Mouse (Mus musculus): ENCODE measurements around the gene Arsg.
A peak's percentile ranks its signal among the peaks of the same experiment; 100 is the strongest.

Arsg gene

GRCm38 (mm10) chr11:109544432-109544831, 71.3 kb downstream of the Arsg start:
- no peak for DNase-seq (ENCODE audit: low read depth, low spot score)

DNA sequence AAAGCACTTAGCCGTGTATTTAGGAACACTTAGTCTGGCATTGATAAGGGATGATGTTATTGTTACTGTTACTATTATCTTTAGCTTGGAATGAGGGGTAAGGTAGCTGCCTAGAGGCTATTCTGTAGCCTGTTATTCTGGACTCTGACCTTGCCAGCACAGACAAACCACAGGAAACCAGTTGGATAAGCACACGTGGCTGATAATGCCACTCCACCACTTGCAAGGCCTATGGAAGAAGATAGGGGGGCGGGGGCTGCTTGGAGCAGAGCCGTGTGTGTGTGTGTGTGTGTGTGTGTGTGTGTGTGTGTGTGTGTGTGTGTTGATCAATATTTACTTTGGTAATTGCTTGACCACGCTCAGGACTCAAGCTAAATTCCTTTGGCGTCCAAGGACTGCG, 72.1 kb downstream of the Arsg start:
- no peak for DNase-seq (ENCODE audit: low read depth, low spot score)

GRCm38 (mm10) chr11:109545700-109546143, 72.5 kb downstream of the Arsg start:
- peak; percentile 88 for DNase-seq (ENCODE audit: low read depth, low spot score)

DNA sequence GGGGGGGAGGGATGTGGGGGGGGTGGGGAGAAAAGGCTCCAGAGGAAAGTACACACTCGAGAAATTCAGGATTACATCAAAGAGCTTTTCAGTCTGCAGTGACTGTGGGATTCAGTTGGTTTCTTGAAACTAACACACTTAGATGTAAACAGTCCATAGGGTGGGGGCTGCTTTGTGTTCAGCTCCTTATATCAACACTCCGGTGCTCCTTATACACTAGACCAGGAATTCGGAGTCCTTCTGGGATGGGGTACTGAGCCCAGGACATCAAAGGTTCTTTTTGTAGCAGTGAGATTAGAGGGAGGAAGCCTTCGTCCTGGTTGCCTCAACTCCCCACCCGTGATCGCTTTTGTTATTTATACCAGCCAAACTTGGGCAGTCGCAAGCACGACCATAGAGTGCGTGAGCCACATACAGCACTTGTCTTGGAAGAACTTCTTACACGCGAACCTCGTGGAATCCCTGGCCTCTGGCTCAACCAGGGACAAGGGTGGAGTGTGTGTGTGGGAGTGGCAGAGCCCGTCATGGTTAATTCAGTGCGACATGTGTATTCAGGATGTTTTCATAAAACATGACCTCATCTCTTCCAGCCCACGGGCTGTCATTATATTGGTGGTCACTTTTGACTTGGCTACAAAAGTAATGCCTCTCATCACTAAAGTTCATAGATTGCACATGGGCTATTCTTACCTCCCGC, 73.3 kb downstream of the Arsg start:
- DNase-seq (ENCODE audit: low read depth, low spot score), result no peak

DNA sequence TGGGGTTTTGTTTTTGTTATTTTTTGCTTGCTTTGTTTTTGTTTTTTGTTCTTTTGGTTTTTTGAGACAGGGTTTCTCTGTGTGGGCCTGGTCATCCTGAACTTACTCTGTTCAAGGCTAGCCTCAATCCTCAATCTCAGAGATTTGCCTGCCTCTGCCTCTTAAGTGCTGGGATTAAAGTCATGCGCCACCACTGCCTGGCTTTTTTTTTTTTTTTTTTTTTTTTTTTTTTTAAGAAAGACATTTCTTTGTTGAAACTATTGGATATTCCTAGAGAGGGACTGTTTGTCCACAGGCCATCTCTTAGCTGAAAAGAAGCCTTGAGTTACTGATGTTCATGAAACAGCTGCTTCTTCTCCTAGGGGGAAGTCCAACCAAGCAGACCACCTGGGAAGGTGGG, 74.5 kb downstream of the Arsg start:
- no peak for DNase-seq (ENCODE audit: low read depth, low spot score)

DNA sequence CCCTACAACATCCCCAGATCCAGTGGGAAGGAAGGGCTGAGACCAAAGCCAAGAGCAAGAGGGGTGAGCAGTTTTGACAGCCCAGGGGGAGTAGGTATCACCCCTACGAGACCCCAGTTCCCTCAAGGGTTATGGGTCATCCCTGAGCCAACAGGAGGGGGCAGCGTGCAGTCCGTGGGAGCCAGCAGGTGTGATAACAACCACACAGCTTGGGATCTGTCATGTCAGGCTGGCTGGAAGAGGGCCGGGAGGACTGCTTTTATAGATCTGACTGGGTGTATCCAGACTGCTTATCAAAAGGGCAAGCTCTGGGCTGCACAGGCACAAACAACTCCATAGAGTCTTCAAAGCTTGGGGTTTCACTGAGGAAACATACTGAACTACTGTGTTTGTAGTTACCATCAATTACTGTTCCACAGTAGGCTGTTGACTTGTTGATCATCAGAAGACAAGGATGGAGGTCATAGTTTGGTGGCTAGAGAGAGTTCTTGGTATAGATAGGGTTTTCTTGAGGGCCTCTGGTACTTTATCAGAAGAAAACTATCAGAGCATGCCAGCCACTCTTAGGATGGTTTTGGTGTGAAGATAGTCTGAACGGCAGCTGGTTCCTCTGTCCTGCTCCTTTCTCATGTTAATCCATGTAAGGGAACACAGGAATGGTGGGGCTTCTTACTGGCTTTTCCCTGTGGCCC, 76.6 kb downstream of the Arsg start:
- DNase-seq (ENCODE audit: low read depth, low spot score), result no peak

GRCm38 (mm10) chr11:109553921-109554320, 80.7 kb downstream of the Arsg start:
- DNase-seq (ENCODE audit: low read depth, low spot score), result no peak

DNA sequence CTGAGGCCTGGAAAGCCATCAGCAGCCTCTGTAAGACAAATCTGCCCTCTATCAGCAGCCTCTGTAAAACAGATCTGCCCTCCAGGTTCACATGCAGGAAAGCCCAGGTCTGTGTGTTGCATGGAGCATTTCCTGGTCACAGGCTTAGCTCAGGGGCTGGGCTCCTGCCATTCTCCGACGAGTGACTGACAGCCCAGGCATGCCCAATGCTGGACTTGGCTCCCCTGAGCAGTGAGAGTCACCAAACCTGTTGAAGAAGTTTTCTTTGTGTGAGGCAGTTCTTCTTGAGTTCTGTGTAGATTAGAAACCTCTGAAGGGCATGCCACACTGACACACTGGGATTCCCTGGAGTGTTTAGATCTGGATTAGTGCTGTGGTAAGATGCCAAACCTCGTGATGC, 81.3 kb downstream of the Arsg start:
- DNase-seq (ENCODE audit: low read depth, low spot score), result no peak

DNA sequence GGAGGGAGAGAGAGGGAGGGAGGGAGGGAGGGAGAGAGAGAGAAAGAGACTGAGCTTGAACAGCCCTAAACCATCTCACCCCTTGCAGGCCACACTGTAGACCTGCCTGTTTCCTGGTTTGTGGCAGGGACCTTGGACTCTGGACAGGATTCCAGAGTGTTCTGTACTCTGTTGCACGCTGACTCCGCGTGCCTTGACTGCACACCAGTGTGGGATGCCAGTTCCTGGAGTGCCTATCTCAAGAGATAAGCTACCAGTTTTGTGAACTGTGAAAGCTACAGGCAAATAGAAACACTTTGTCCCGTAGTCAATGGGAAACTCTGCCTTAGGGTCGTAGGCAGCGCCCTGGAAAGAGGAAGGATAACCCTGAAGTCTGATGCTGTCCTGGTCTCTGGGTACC, 83.0 kb downstream of the Arsg start:
- DNase-seq (ENCODE audit: low read depth, low spot score), result no peak

DNA sequence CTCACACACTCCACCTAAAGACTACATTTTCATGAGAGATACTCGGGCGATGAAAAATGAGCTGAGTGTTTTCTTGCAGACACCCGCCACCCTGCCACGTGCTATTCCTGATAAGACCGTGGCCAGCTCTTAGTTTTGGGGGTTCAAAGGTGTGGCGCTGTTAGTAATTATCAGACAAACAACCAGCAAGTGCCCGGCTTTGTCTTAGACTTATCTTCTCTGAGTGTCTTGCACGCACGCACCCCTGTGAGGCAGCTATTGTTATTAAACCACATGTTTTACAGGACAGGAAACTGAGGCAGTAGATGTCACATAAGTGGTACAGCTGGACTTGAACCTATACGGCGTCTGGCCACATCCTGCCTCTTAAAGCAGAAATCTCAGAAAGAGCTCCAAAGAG, 84.2 kb downstream of the Arsg start:
- no peak for DNase-seq (ENCODE audit: low read depth, low spot score)

DNA sequence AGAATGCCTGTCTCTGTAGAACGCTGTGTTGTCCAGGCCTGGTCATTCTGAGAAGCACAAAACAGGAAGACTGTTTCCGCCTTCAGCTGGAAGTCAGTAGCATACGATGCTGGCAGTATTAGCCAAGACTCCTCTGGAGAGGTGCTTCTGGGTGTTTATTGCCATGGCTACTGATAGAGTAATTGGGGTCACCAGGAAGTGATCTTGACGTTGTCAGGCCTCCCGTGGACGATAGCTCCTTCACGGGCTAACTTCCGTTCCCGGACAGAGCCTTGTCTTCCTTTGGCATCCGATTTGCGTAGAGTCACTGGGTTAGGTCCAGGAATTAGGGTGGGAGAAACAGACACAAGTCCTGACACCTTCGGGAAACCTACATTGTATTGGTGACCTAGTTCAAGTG, 86.1 kb downstream of the Arsg start:
- no peak for DNase-seq (ENCODE audit: low read depth, low spot score)

DNA sequence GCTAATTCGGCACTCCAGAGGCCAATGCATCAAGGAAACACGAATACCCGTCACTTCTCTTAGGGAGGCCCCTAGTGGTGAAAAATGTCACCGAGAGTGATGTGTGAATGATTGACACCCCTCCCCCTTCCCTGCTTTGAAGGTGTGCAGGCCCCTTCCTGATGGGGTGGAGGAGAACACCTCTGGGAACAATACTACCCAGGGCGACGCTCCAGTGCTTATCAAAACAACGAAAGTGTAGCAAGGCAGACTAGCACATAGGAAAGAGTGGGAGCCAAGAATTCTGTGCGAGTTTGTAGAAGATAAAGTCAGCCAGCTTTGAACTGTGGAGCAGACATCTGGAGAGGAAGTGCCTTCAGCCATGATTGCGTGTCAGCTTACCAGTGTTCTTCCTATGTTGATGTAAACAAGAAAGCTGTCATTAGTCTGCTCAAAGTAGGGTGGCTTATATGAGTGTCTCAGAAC, 87.7 kb downstream of the Arsg start:
- peak; percentile 85 for DNase-seq (ENCODE audit: low read depth, low spot score)

DNA sequence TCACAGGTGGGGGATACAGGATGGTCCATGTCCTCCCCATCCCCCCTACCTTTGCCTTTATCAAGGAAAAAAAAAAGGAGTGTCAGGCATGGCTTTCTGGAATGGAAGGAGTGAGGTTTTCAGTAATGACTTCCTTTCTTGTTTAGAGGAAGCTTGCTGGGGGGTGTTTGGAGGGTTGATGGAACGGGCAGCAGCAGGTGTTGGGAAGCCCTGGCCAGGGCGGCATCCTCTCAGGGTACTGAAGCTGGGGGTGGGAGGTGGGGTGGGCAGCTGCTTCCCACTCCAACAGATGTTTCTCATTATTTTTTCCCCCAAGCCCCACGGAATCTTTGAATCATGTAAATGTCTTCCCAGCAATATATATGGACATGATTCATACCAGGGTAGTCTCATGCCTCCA, 88.3 kb downstream of the Arsg start:
- DNase-seq (ENCODE audit: low read depth, low spot score), result no peak

DNA sequence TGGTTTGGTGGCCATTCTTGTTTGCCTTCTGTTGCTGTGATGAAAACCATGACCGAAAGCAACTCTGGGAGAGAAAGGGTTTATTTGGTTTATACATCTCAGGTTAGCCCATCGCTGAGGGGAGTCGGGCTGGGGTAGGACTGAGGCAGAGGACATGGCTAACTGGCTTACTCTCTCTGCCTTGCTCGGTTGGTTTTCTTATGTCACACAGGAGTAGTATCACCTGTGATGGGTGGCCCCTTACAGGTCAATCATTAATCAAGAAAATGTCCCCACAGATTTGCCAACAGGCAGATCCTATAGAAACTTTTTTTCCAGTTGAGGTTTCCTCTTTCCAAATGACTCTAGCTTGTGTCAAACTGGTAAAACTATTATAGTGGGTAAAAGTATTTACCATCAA, 90.5 kb downstream of the Arsg start:
- no peak for DNase-seq (ENCODE audit: low read depth, low spot score)

- DNase-seq (ENCODE audit: low read depth, low spot score), result no peak
Observed at GRCm38 (mm10) chr11:109564466-109565214, 91.5 kb downstream of the Arsg start.

- DNase-seq (ENCODE audit: low read depth, low spot score), result no peak
Observed at GRCm38 (mm10) chr11:109569007-109569618, 95.9 kb downstream of the Arsg start.

DNA sequence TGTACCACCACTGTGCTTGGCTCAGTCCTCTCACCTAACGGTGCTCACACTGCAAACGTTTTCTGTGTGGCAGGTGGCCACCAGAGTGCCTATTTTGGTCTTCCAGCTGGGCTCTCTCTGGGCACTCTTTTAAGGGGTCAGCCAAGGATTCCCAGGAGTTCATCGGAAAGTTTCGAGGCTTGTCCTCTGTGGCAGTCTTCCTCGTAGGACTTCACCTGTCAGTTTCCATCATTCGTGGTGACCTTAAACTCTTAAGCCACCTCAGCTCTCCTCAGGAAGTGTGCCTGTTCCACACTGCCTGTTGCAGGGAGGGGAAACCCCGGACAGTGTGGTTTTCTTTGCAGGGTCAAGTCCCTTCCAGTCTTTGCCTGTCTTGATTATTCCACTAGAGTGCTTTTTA, 96.6 kb downstream of the Arsg start:
- DNase-seq (ENCODE audit: low read depth, low spot score), result no peak

DNA sequence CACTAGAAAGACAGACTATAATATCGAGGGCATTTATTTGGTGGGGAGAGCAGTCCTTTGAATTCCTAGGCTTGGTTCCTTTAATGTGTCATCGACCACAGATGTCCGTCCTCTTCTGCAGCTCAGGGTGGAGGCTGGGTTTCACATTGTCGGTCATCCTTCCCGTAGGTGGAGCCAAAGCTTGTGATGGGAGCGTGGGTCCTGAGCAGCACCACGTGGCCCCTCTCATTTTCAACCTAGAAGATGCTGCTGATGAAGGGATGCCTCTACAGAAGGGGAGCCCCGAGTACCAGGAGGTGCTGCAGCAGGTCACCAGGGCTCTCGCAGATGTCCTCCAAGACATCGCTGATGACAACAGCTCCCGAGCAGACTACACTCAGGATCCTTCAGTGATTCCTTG, 98.9 kb downstream of the Arsg start:
- DNase-seq (ENCODE audit: low read depth, low spot score), result no peak

DNA sequence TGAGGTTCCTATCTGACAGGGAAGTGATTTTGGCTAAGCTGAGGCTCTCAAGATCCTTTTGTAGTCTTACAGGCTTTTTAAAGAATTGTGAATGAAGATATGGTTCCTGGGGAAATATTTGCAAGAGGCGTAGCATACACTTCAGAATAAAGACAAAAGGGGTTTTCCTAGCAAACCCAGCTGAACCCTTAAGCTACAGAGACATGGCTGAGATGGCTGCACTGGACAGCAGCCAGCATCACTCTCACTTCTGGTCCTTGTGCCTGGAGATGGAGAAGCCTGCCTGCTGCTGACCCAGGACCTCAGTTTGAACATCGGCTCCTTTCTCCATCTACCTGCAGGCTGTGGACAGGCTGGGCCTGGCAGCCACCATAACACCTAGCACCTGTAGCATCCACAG, 101.4 kb downstream of the Arsg start:
- peak; percentile 6 for DNase-seq (ENCODE audit: low read depth, low spot score)

DNA sequence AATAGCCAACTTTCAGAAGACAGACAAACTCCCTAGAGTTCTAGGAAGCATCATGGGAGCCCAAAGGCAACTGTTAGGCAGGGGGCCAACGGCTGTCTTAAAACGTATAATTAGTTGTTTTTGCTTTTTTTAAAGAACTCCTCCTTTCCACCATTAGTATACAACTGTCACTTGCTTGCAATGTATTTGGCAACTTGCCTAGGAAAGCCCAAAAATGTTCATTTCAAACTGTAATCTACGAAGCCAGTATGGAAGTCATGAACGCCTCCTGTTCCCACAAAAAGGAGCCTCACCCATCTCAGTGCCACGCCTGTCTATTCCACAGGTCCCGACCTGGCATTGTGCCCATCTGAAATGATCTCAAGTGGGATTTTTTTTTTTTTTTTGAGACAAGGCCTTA, 102.7 kb downstream of the Arsg start:
- no peak for DNase-seq (ENCODE audit: low read depth, low spot score)

DNA sequence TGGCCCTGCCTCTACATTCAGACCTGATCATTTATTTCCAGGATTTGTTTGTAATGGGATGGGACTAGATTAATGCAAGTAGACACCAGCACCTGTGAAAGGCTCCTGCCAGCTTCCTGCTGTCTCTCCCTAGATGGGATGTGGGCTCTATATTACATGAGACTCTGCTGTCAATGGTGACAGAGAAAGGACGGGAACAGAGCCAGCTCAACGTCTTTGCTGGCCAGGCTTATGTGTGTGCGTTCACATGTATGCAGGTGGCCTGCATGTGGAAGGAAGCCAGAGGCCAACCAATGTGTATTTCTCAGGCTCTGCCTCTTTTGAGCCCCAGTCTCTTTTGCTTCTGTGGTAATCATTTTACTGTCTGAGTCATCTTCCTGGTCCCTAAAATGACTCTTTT, 105.4 kb downstream of the Arsg start:
- no peak for DNase-seq (ENCODE audit: low read depth, low spot score)

DNA sequence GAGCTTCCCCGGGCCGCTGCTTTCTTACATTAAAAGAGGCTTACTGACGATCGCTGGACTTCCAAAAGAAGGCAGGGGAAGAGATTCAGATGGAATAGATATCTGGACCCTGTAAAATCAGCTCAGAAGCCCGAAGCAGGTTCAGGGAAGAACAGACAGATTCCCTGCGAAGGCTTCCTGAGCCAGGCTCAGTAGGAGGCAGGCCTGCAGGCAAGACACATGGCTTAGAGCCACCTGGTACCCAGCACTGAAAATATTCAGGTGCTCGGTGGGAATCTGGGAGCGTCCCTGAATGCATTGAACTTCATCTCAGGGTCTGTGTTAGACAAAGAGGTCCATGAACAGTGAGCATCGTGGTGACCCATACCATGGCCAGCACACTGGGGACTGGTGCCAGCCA, 106.8 kb downstream of the Arsg start:
- DNase-seq (ENCODE audit: low read depth, low spot score), result no peak

All from A20 (cell line).